Mouse (Mus musculus): ENCODE data around the gene Ginm1. TPM values are rescaled to one million over a fixed set of nuclear protein-coding genes. Genes with fewer than 3 reads are reported as not detected.
"Not testable (repeated sequence)": the region's sequence is repeated elsewhere in the genome, so short reads cannot be mapped to it uniquely, and the experiment has no call there.

Ginm1 gene
- polyA plus RNA-seq, 1 experiment, result 22.2 TPM

DNA sequence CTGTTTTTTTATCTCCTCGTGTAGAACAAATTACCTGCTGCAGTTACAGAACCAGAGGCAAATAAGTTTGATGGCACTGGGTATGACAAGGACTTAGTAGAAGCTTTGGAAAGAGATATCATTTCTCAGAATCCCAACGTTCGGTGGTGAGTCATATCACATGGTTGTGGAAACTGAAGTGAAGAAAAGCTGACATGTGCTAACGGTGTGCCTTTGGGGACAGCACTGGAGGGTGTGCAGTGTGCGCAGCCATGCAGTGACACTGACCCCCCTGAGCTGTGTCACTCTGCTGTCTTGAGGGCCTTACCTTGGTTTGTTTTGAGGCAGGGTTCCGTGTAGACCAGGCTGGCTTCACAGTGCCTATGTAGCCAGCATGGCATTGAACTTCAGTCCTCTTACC, 43.9 kb downstream of the Ginm1 start:
- Histone ChIP-seq H3K36me3 (ENCODE audit: control insufficient read depth, insufficient read depth) (peaks cover 27% of the 10 kb centered on the region), H3K4me2 (ENCODE audit: low read depth) (no peak overlapping the region), H3K79me2 (ENCODE audit: control insufficient read depth, insufficient read depth) (no peaks in the 10 kb centered on the region), H3K27me3 (ENCODE audit: control insufficient read depth, insufficient read depth, insufficient read length) (no peaks in the 10 kb centered on the region), H3K4me3 (no peak overlapping the region), H3ac (ENCODE audit: control insufficient read depth, insufficient read length) (no peak overlapping the region)
- no peak for TF ChIP-seq MYOG (IDR thresholded peaks at IDR 0.05; ENCODE audit: control insufficient read depth in 1 of 3, insufficient read depth in 1 of 3, insufficient read length in 2 of 3, low read depth in 2 of 3)
- no peak for TF ChIP-seq POLR2A (IDR thresholded peaks at IDR 0.05; ENCODE audit: insufficient read length, low read depth)
- TF ChIP-seq MAX (IDR thresholded peaks at IDR 0.05; ENCODE audit: low read depth), result no peak
- TF ChIP-seq REST (IDR thresholded peaks at IDR 0.05; ENCODE audit: insufficient read depth, insufficient read length), result no peak
- TF ChIP-seq SRF (IDR thresholded peaks at IDR 0.05; ENCODE audit: control insufficient read depth, insufficient read length, low read depth), result no peak
- no peak for TF ChIP-seq TCF12 (IDR thresholded peaks at IDR 0.05; ENCODE audit: insufficient read depth, poor library complexity, severe bottlenecking)
- no peak for TF ChIP-seq E2F4 (IDR thresholded peaks at IDR 0.05; ENCODE audit: insufficient read depth)
- no peak for TF ChIP-seq POLR2AphosphoS2 (IDR thresholded peaks at IDR 0.05; ENCODE audit: insufficient read length, low read depth)

GRCm38 (mm10) chr10:7745528-7745927, 47.1 kb downstream of the Ginm1 start:
- not testable (repeated sequence) for H3K4me3 ChIP-seq; H3K27me3 ChIP-seq (ENCODE audit: control insufficient read depth, insufficient read depth, insufficient read length); H3K4me2 ChIP-seq (ENCODE audit: low read depth); H3K79me2 ChIP-seq (ENCODE audit: control insufficient read depth, insufficient read depth); H3ac ChIP-seq (ENCODE audit: control insufficient read depth, insufficient read length)
- H3K36me3 ChIP-seq (ENCODE audit: control insufficient read depth, insufficient read depth), result peaks cover 23% of the 10 kb centered on the region

GRCm38 (mm10) chr10:7737914-7738313, 54.7 kb downstream of the Ginm1 start:
- Histone ChIP-seq H3K27me3 (ENCODE audit: control insufficient read depth, insufficient read depth, insufficient read length) (no peaks in the 10 kb centered on the region), H3K4me2 (ENCODE audit: low read depth) (no peak overlapping the region), H3ac (ENCODE audit: control insufficient read depth, insufficient read length) (no peak overlapping the region), H3K4me3 (no peak overlapping the region), H3K36me3 (ENCODE audit: control insufficient read depth, insufficient read depth) (peaks cover 4% of the 10 kb centered on the region), H3K79me2 (ENCODE audit: control insufficient read depth, insufficient read depth) (peaks cover 37% of the 10 kb centered on the region)
- TF ChIP-seq E2F4 (IDR thresholded peaks at IDR 0.05; ENCODE audit: insufficient read depth) (no peak), MYOG (IDR thresholded peaks at IDR 0.05; ENCODE audit: control insufficient read depth in 1 of 3, insufficient read depth in 1 of 3, insufficient read length in 2 of 3, low read depth in 2 of 3) (no peak), USF1 (IDR thresholded peaks at IDR 0.05; ENCODE audit: low read depth) (no peak), REST (IDR thresholded peaks at IDR 0.05; ENCODE audit: insufficient read depth, insufficient read length) (no peak)

- no peaks in the 10 kb centered on the region for H3K36me3 ChIP-seq (ENCODE audit: control insufficient read depth, insufficient read depth)
- peaks cover 45% of the 10 kb centered on the region for H3K79me2 ChIP-seq (ENCODE audit: control insufficient read depth, insufficient read depth)
- no peak overlapping the region for H3ac ChIP-seq (ENCODE audit: control insufficient read depth, insufficient read length)
- H3K4me2 ChIP-seq (ENCODE audit: low read depth), result no peak overlapping the region
- H3K4me3 ChIP-seq, result no peak overlapping the region
- H3K27me3 ChIP-seq (ENCODE audit: control insufficient read depth, insufficient read depth, insufficient read length), result no peaks in the 10 kb centered on the region
- TF ChIP-seq MYOD1 (IDR thresholded peaks at IDR 0.05; ENCODE audit: control insufficient read depth in 1 of 3, insufficient read length in 2 of 3, low read depth in 2 of 3) (no peak), USF1 (IDR thresholded peaks at IDR 0.05; ENCODE audit: low read depth) (no peak), TCF3 (IDR thresholded peaks at IDR 0.05; ENCODE audit: insufficient read length, low read depth) (no peak), SRF (IDR thresholded peaks at IDR 0.05; ENCODE audit: control insufficient read depth, insufficient read length, low read depth) (no peak), CEBPB (IDR thresholded peaks at IDR 0.05; ENCODE audit: insufficient read depth, poor library complexity, severe bottlenecking) (no peak), TCF12 (IDR thresholded peaks at IDR 0.05; ENCODE audit: insufficient read depth, poor library complexity, severe bottlenecking) (no peak), POLR2AphosphoS2 (IDR thresholded peaks at IDR 0.05; ENCODE audit: insufficient read length, low read depth) (no peak), POLR2A (IDR thresholded peaks at IDR 0.05; ENCODE audit: insufficient read length, low read depth) (no peak), E2F4 (IDR thresholded peaks at IDR 0.05; ENCODE audit: insufficient read depth) (no peak)
Observed at GRCm38 (mm10) chr10:7737122-7737521, 55.5 kb downstream of the Ginm1 start.

GRCm38 (mm10) chr10:7731582-7731981, 61.0 kb downstream of the Ginm1 start:
- Histone ChIP-seq H3K4me3 (no peak overlapping the region), H3K79me2 (ENCODE audit: control insufficient read depth, insufficient read depth) (peaks cover 86% of the 10 kb centered on the region), H3K27me3 (ENCODE audit: control insufficient read depth, insufficient read depth, insufficient read length) (no peaks in the 10 kb centered on the region), H3K4me2 (ENCODE audit: low read depth) (no peak overlapping the region), H3ac (ENCODE audit: control insufficient read depth, insufficient read length) (no peak overlapping the region), H3K36me3 (ENCODE audit: control insufficient read depth, insufficient read depth) (no peaks in the 10 kb centered on the region)
- TF ChIP-seq REST (IDR thresholded peaks at IDR 0.05; ENCODE audit: insufficient read depth, insufficient read length) (no peak), MAX (IDR thresholded peaks at IDR 0.05; ENCODE audit: low read depth) (no peak), POLR2A (IDR thresholded peaks at IDR 0.05; ENCODE audit: insufficient read length, low read depth) (no peak), TCF12 (IDR thresholded peaks at IDR 0.05; ENCODE audit: insufficient read depth, poor library complexity, severe bottlenecking) (no peak), USF1 (IDR thresholded peaks at IDR 0.05; ENCODE audit: low read depth) (no peak), E2F4 (IDR thresholded peaks at IDR 0.05; ENCODE audit: insufficient read depth) (no peak), MYOD1 (IDR thresholded peaks at IDR 0.05; ENCODE audit: control insufficient read depth in 1 of 3, insufficient read length in 2 of 3, low read depth in 2 of 3) (no peak), MYOG (IDR thresholded peaks at IDR 0.05; ENCODE audit: control insufficient read depth in 1 of 3, insufficient read depth in 1 of 3, insufficient read length in 2 of 3, low read depth in 2 of 3) (no peak), POLR2AphosphoS2 (IDR thresholded peaks at IDR 0.05; ENCODE audit: insufficient read length, low read depth) (no peak), TCF3 (IDR thresholded peaks at IDR 0.05; ENCODE audit: insufficient read length, low read depth) (no peak), CEBPB (IDR thresholded peaks at IDR 0.05; ENCODE audit: insufficient read depth, poor library complexity, severe bottlenecking) (no peak), SRF (IDR thresholded peaks at IDR 0.05; ENCODE audit: control insufficient read depth, insufficient read length, low read depth) (no peak)
